Mouse (Mus musculus): Measurements from ENCODE around the gene Svop. TPM values are rescaled to one million over a fixed set of nuclear protein-coding genes. Genes with fewer than 3 reads are reported as not detected.

Gene Svop
- total RNA-seq (2021): not detected
- long read RNA-seq, experiment 1: 0 reads
- long read RNA-seq, experiment 2: 0 reads

DNA sequence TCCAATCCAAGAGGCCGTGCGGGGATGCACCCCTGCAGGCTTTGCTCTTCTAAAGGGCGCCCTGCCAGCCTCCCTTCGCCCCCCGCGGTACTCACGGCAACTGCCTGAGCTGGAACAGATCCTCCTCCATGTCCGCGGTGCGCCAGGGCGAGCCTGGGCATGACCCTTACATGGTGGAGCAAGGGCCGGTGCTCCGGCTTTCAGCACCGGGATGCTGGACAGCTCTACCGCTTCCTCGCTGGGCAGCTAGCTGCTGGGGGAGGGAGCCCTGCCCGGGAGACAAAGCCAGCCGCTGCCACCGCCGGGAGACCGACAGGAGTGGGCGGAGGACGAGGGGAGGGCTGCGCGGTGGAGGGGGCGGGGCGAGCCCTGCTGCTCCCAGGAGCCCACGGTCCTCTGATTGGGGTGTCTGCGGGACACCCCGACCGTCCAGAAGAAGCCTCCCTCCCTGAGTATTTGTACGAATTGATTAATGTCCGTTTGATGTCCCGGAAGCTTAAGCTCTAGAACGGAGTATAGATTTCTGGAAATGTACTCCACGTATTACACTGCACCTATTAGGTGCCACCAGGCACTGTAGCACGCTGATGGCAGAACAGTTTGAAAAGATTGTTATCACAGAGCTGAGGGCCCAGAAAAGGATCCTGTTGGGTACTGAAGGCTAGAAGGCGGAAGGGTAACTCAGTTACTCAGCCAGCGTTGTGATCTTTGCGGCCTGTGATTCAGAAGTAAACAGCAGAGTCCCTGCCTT, at the start of gene Svop:
Gene Svop (minus strand): TSS at position 514 of the 751 bp plus-strand sequence.
- peak; percentile 46 for DNase-seq (ENCODE audit: low spot score)

- DNase-seq (ENCODE audit: low spot score): peak; percentile 61
Measured at GRCm38 (mm10) chr5:114139175-114139574, 47.8 kb upstream of the Svop start.

DNA sequence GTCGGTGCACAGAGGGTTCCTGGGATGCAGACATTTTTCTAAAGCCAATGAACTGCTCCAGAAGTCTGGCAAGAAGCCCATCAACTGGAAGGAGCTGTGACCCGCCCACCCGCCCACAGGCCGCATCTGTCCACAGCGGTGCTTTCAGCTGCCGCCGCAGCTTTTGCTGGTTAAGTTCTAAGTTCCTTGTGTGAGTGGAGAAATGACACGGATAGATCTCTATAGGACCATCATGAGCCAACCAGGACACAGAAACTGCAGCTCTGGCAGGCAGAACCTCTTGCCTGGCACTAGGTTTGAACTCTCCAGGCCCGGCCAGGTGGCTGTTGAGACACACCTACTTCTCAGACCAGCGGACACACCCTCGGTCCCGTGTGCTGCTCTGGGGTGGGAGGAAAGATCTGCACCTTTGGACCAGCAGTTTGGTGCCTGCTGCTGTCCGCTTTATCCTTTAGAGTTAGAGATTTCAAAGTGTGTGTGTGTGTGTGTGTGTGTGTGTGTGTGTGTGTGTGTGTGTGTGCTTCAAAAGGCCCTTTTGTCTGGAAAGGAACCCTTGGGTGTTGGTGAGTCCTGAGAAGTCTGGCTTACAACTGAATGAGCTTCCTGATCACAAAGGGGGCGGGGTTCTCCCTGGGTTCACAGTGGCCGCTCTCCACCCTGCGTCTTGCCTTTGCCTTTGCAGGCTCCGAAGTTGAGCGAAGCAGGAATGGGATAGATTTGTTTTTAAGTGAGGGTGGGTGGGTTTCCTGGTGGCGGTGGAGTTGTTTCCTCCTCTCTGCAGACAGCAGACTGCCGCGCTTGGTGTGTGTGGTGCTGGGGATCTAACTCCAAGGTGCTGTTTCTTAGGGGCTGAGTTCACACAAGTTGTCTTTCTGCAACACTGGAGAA, 47.2 kb upstream of the Svop start:
- no peak for DNase-seq (ENCODE audit: low spot score)

DNA sequence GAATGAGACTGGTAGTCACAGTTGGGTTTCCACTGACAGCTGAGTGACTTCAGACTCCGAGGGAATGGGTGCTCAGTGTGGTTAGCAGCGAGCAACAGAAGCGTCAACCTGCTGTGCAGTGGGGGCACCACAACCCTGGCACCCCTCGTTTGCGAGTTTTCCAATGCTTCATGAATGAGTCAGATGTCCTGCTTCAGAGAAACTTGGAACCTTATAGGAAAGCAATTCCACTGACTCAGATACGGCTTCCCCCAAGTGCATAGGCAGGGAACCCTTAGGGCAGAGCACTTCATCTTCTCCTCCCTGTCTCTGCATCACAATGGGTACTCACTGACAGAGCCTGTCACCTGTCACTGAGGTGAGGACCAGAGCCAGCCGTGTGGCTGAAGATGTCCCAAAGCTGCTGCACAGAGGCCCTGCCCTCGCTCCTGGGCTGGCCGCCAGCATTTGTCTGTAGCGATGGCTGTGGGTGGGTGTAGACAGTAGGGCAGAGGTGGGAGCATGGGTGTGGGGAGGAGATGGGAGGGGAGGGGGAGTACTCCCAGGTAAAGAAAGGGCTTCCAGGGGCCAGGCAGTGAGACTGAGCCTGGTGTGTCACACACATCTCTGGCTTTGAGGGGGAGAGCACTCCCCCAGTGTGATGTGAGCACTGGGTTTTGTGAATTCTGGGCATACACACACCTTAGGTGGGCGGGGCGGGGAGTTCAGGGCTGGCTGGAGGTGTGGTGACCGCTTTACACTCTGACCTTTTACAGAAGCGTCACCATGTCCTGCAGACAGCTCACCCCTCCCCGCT, 46.3 kb upstream of the Svop start:
- DNase-seq (ENCODE audit: low spot score): no peak

- DNase-seq (ENCODE audit: low spot score): no peak
Measured at GRCm38 (mm10) chr5:114135516-114135915, 44.1 kb upstream of the Svop start.

DNA sequence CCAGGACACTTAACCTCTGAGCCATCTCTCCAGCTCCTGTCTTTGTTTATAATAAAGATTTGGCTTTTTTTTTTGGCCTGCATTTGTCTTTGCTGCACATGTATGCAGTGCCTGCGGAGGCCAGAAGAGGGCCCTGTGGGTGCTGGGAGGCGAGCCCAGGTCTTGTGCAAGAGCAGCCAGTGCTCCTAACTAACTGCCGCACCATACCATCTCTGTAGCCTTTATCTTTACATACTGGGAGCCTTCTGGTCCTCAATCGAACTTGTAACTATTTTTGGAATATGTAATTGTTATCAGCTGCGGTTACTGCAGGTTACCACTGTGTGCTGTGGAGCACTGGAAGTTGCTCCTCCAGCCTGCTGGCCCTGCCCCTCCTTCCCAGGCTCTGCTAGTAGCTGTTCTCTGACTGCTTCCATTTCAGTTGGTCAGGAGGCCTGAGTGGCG, 42.7 kb upstream of the Svop start:
- DNase-seq (ENCODE audit: low spot score): peak; percentile 71

DNA sequence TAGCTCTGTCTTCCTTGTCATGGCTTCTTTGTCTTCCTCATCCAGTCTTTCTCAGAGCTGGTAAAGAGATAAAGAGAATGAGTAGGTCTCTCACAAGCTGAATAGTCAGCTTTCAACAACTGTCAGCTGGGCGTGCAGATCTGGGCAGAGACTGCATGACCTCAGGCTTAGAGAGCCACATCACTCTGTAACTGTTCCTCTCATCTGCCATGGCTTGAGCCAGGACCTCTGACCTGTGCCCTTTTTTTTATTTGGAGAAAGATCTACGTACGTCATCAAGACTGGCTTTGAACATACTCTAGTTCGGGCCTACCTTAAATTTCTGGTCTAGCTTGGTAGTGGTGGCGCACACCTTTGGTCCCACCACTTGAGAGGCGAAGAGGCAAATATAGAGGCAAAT, 41.5 kb upstream of the Svop start:
- DNase-seq (ENCODE audit: low spot score): no peak

- DNase-seq (ENCODE audit: low spot score): peak; percentile 64
Measured at GRCm38 (mm10) chr5:114131521-114131840, 40.1 kb upstream of the Svop start.

GRCm38 (mm10) chr5:114130698-114131520, 39.5 kb upstream of the Svop start:
- DNase-seq (ENCODE audit: low spot score): peak; percentile 93

DNA sequence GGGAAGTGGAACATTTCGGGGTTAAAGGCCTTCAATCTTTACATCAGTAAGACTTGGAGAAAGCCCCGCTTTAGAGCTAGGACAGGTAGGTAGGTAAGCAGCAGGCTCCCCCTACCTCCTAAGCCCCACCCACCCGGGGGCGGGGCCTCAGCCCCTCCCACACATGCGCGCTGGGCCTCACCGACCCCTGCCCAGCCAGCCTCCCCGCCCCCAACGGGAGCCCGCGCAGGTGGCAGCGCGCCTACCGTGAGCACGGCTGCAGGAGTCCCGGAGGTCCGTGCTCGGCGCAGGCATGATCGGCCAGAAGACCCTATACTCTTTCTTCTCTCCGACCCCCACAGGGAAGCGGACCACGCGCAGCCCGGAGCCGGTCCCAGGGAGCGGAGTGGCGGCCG, 38.8 kb upstream of the Svop start, which contains the start of gene Ung:
Gene Ung (plus strand): TSS at position 176 of the 395 bp plus-strand sequence.
- no peak for DNase-seq (ENCODE audit: low spot score)

DNA sequence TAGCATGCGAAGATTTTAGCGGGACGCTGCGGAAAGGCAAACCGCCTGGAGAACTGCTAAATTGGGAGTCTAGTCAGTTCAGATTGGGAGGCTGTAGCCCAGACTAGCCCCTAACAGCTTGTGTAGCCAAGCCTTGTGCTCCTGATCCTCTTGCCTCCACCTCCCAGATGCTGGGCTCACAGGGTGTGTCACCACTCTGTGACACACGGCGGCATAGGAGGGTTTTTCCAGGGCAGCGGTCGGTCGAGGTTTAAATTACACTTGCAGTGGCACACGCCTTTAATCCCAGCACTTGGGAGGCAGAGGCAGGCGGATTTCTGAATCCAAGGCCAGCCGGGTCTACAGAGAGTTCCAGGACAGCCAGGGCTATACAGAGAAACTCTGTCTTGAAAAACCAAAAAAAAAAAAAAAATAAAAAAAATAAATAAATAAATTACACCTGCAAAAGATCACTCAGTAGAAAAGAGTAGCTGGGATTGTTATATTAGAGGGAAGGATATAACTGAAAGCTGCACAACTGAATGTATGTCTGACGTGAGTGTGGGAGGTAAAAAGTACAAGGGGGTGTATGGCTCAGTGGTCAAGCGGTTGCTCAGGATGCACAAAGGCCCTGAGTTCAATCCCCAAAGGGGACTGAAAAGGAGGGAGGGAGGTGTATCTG, 38.3 kb upstream of the Svop start:
- no peak for DNase-seq (ENCODE audit: low spot score)

DNA sequence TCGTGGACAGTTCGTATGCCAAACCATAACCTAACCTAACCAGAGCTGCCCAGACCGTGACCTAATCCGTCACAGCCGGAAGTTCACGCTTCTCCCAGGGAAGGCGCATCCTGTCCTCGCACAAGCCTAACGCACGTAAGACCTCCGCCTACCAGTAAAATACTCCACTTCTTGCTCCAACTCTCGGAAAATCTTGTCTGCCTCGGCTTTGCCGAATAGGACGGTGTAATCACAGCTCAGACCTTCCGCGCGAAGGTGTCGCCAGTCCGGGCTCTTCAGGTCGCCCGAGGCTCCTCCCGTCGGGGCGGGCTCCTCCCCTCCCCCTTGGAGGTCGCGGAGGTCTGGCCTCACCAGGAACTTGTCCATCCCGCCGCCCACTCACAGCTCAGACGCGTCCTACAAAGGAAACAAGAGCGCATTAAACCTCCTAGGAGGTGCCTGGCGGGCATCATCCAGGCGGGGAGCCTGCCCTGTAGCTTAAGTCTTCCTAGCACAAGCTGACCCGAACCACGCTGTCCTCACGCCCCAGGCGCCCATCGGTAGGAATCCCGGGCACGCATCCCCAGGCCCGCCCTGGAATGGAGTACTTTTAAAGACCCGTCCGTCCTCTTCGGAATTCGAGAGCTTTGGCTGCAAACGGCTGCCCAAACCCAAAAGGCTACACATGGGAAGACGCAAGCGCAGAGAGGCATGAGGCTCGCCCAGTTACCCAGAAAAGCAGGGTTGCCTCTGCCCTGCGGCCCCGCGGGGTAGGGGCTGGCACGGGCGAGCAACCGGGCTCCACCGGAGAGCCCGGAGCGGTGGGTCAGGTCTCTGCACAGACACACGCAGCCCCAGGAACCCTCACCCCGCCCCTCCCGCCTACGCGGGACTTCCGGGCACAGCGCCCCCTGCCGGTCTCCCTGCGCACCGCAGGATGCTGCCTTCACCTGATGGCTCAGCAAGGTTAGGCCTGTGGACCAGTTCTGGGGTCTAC, 36.3 kb upstream of the Svop start, which contains the start of gene Alkbh2:
Gene Alkbh2 (minus strand): TSS at position 845 of the 976 bp plus-strand sequence.
- peak; percentile 73 for DNase-seq (ENCODE audit: low spot score)

DNA sequence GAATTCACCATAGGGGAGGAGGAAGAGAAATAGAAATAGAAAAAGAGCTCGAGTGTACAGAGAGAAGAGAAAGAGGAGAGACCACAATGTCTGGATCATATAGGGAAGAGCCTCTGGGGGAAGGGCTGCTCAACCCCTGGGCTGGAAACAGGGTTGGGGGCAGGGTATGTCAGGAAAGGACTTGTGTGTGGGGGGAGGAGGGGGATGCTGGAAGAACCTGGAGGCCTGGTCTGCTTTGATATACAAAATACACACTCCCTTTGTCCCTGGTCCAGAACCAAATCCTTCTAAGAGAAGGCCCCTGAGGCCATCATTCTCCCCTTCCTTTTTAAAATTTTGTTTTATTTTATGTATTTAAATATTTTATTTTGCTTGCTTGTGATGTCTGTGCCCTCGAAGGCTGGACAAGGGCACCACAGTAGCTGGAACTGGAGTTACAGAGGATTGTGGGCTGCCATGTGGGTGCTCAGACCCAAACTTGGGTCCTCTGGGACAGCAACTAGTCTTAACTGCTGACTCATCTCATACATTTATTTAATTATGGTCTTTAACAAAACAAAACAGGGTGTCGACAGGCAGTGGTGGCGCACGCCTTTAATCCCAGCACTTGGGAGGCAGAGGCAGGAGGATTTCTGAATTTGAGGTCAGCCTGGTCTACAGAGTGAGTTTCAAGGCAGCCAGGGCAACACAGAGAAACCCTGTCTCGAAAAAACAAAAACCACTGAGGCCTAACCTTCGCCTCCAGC, 35.3 kb upstream of the Svop start:
- no peak for DNase-seq (ENCODE audit: low spot score)

- no peak for DNase-seq (ENCODE audit: low spot score)
Measured at GRCm38 (mm10) chr5:114126008-114126407, 34.6 kb upstream of the Svop start.

- DNase-seq (ENCODE audit: low spot score): no peak
Measured at GRCm38 (mm10) chr5:114119806-114120205, 28.4 kb upstream of the Svop start.

GRCm38 (mm10) chr5:114116586-114116985, 25.2 kb upstream of the Svop start:
- no peak for DNase-seq (ENCODE audit: low spot score)

- no peak for DNase-seq (ENCODE audit: low spot score)
Measured at GRCm38 (mm10) chr5:114115030-114115429, 23.7 kb upstream of the Svop start.

DNA sequence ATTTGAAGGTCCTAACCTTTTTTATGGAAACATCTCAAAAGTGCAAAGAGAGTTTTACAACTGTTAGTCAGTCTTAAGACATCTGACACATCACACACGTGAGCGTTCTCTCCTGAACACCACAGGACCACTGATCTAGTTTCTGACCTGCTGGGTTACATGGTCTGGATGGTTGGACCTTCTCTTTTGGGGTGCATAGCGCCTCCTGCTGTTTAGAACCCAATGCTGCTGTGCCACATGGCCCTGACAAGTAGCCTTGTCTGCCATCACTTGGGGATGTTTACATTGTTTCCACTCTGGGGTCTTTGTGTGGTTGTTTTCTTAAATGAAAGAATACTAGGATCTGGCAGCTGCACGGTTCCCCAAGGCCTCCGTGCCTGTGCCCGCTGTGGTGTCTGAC, 22.0 kb upstream of the Svop start:
- DNase-seq (ENCODE audit: low spot score): no peak

All from gastrocnemius, adult 18-20 months (tissue).